Mouse (Mus musculus): ENCODE results near the gene Unc50. TPM values are rescaled to one million over a fixed set of nuclear protein-coding genes. Genes with fewer than 3 reads are reported as not detected.

Gene Unc50
- polyA plus RNA-seq, 1 experiment from 2014 or later: 113 TPM

GRCm38 (mm10) chr1:37466322-37466995, 36.5 kb downstream of the Unc50 start:
- 86% methylated on average over 3 of the region's 3 CpGs for WGBS
- Histone ChIP-seq H3K9ac (ENCODE audit: low read depth, low read length) (no peak overlapping the region), H3K4me3 (ENCODE audit: low read depth, low read length) (no peak overlapping the region), H3K36me3 (ENCODE audit: control insufficient read depth, insufficient read depth, low read length) (no peaks in the 10 kb centered on the region), H3K27me3 (replicated peaks; ENCODE audit: control insufficient read depth, insufficient read depth, low read length) (no peaks in the 10 kb centered on the region), H3K27ac (ENCODE audit: low read depth, low read length) (no peak overlapping the region), H3K9me3 (ENCODE audit: control insufficient read depth, low read length) (no peaks in the 10 kb centered on the region), H3K4me1 (replicated peaks; ENCODE audit: control insufficient read depth, insufficient read depth, low read length) (no peaks in the 10 kb centered on the region; the same call in 1 of the 2 replicates), H3K4me2 (no peak overlapping the region)
- ATAC-seq (replicated peaks; ENCODE audit: low FRiP score) (no peak), DNase-seq (ENCODE audit: low spot score) (no peak)

DNA sequence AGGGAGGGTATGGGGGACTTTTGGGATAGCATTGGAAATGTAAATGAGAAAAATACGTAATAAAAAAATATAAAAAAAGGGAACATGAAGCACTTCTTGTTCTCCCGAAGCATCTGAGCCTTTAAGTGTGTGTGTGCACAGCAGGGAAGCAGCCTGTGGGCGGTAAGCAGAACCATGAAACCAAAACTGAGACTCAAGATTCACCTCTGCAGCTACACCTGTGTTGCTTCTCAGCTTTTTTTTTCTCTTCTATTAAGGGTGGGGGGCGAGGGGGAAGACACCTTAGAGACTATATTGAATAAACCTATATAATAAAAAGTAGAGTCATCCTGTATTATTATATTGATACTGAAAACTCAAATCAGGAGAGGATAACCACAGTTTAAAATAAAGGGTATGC, 37.9 kb downstream of the Unc50 start:
- WGBS: 81% methylated on average over 4 of the region's 4 CpGs
- no peak for ATAC-seq (replicated peaks; ENCODE audit: low FRiP score)
- no peaks in the 10 kb centered on the region; the same call in 1 of the 2 replicates for H3K4me1 ChIP-seq (replicated peaks; ENCODE audit: control insufficient read depth, insufficient read depth, low read length)

DNA sequence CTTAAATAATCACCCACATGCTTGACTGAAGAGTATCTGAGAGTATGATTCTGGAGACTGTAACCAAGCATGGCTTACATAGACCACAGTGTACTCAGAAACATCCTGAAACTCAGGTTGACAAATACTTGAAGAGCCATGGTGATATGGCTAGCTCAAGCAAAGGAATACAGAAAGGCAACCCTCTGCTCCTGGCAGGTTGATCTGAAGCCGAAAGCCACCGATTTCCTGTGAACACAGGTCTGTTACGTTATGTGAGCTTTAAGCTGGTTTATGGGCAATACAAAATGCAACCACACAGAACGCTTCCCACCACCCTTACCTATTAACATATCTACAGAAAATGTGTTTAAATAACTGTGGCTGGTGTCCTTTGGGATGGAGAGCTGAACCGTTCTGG, 39.1 kb downstream of the Unc50 start:
- Histone ChIP-seq H3K4me1 (replicated peaks; ENCODE audit: control insufficient read depth, insufficient read depth, low read length) (peaks cover 3% of the 10 kb centered on the region; the same call in 1 of the 2 replicates), H3K27ac (ENCODE audit: low read depth, low read length) (no peak overlapping the region), H3K4me2 (no peak overlapping the region), H3K36me3 (ENCODE audit: control insufficient read depth, insufficient read depth, low read length) (no peaks in the 10 kb centered on the region), H3K9ac (ENCODE audit: low read depth, low read length) (no peak overlapping the region), H3K9me3 (ENCODE audit: control insufficient read depth, low read length) (no peaks in the 10 kb centered on the region), H3K27me3 (replicated peaks; ENCODE audit: control insufficient read depth, insufficient read depth, low read length) (no peaks in the 10 kb centered on the region), H3K4me3 (ENCODE audit: low read depth, low read length) (no peak overlapping the region)
- DNase-seq (ENCODE audit: low spot score): no peak
- ATAC-seq (replicated peaks; ENCODE audit: low FRiP score): no peak
- WGBS: 89% methylated on average over 5 of the region's 5 CpGs

More for the DNA sequence above, 37.9 kb downstream of the Unc50 start:
- Histone ChIP-seq H3K4me2 (no peak overlapping the region), H3K36me3 (ENCODE audit: control insufficient read depth, insufficient read depth, low read length) (no peaks in the 10 kb centered on the region), H3K4me3 (ENCODE audit: low read depth, low read length) (no peak overlapping the region), H3K27ac (ENCODE audit: low read depth, low read length) (no peak overlapping the region), H3K9me3 (ENCODE audit: control insufficient read depth, low read length) (no peaks in the 10 kb centered on the region), H3K27me3 (replicated peaks; ENCODE audit: control insufficient read depth, insufficient read depth, low read length) (no peaks in the 10 kb centered on the region), H3K9ac (ENCODE audit: low read depth, low read length) (no peak overlapping the region)
- DNase-seq (ENCODE audit: low spot score): no peak

DNA sequence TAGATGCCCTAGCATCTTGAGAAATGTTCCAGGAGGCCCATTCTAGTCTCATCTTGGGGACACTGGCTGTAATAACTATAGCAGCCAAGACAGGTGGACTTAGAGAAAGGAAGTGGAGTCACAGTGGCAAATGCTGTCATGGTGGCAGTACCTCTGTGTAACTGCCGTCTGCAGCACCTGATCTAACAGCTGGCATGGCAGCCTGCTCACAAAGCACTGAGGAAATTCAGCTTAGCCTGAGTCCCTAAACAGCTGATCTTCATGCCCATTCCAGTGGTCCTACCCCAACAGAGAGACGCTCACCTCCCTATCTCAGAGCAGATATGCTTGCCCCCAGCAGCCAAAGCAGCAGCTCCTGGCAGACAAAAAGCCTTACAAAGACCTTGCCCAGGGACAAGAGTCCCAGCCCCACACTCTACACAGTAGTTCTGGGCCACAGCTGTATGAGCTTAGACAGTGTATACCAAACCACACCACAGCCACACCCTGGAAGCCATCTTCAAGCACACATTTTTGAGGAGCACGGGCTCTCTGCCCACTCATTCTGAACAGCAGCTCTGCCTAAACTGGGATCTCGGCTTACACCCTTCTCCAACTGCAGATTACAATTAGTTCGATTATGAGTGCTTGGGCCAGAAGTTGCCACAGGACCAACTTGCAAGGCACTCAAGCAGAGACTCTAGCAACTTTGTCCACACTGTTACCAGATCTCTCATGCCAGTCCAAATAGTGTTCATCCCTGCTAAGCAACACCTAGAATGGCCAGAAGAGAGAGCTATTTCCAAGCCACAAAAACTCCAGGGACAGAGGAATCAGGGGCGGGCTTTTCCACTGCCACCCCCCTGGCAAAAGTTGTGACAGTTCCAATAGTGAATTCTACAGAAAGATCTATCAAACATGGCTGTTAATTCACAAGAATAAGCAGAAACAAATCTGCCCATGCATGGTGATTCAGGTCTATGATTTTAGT, 41.5 kb downstream of the Unc50 start:
- DNase-seq (ENCODE audit: low spot score) (no peak), ATAC-seq (replicated peaks; ENCODE audit: low FRiP score) (no peak; the same call in 1 of the 2 replicates)
- H3K9me3 ChIP-seq (ENCODE audit: control insufficient read depth, low read length): no peaks in the 10 kb centered on the region
- no peak overlapping the region for H3K27ac ChIP-seq (ENCODE audit: low read depth, low read length)
- H3K4me2 ChIP-seq: no peak overlapping the region
- H3K4me3 ChIP-seq (ENCODE audit: low read depth, low read length): no peak overlapping the region
- H3K9ac ChIP-seq (ENCODE audit: low read depth, low read length): no peak overlapping the region
- H3K27me3 ChIP-seq (replicated peaks; ENCODE audit: control insufficient read depth, insufficient read depth, low read length): no peaks in the 10 kb centered on the region
- H3K36me3 ChIP-seq (ENCODE audit: control insufficient read depth, insufficient read depth, low read length): no peaks in the 10 kb centered on the region
- H3K4me1 ChIP-seq (replicated peaks; ENCODE audit: control insufficient read depth, insufficient read depth, low read length): peaks cover 3% of the 10 kb centered on the region
- WGBS: 71% methylated on average over 6 of the region's 6 CpGs

DNA sequence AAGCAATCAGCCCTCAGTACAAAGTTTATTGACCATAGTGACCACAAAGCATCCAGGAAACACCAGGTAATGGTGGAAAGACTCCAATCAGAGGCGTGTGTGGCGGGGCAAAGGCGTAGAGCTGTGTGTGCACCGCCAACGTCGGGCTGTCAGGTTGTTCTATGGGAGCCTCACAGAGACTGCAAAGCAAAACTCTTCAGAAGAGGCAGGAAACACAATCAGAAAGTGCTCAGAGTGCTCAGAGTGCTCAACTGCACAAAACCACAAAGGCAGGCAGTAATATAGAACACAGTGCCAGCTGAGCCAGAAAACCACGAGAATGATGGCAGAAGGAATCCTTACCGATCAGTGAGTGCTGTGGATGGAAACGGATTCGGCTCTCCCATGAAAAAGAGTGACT, 43.3 kb downstream of the Unc50 start:
- H3K9me3 ChIP-seq (ENCODE audit: control insufficient read depth, low read length): no peaks in the 10 kb centered on the region
- no peak for DNase-seq (ENCODE audit: low spot score)
- ATAC-seq (replicated peaks; ENCODE audit: low FRiP score): no peak
- no peak overlapping the region for H3K4me3 ChIP-seq (ENCODE audit: low read depth, low read length)
- no peak overlapping the region for H3K4me2 ChIP-seq
- H3K27me3 ChIP-seq (replicated peaks; ENCODE audit: control insufficient read depth, insufficient read depth, low read length): no peaks in the 10 kb centered on the region
- WGBS: 69% methylated on average over 10 of the region's 10 CpGs
- no peaks in the 10 kb centered on the region for H3K36me3 ChIP-seq (ENCODE audit: control insufficient read depth, insufficient read depth, low read length)
- no peak overlapping the region for H3K27ac ChIP-seq (ENCODE audit: low read depth, low read length)
- peaks cover 9% of the 10 kb centered on the region for H3K4me1 ChIP-seq (replicated peaks; ENCODE audit: control insufficient read depth, insufficient read depth, low read length)
- no peak overlapping the region for H3K9ac ChIP-seq (ENCODE audit: low read depth, low read length)

- H3K9ac ChIP-seq (ENCODE audit: low read depth, low read length): no peak overlapping the region
- H3K27ac ChIP-seq (ENCODE audit: low read depth, low read length): no peak overlapping the region
- H3K4me2 ChIP-seq: no peak overlapping the region
- ATAC-seq (replicated peaks; ENCODE audit: low FRiP score) (no peak), DNase-seq (ENCODE audit: low spot score) (no peak)
- H3K36me3 ChIP-seq (ENCODE audit: control insufficient read depth, insufficient read depth, low read length): no peaks in the 10 kb centered on the region
- no peaks in the 10 kb centered on the region for H3K27me3 ChIP-seq (replicated peaks; ENCODE audit: control insufficient read depth, insufficient read depth, low read length)
- no peaks in the 10 kb centered on the region for H3K9me3 ChIP-seq (ENCODE audit: control insufficient read depth, low read length)
- WGBS: 63% methylated on average over 8 of the region's 8 CpGs
- H3K4me3 ChIP-seq (ENCODE audit: low read depth, low read length): no peak overlapping the region
- peaks cover 12% of the 10 kb centered on the region for H3K4me1 ChIP-seq (replicated peaks; ENCODE audit: control insufficient read depth, insufficient read depth, low read length)
Observed at GRCm38 (mm10) chr1:37474046-37474445, 44.1 kb downstream of the Unc50 start.

DNA sequence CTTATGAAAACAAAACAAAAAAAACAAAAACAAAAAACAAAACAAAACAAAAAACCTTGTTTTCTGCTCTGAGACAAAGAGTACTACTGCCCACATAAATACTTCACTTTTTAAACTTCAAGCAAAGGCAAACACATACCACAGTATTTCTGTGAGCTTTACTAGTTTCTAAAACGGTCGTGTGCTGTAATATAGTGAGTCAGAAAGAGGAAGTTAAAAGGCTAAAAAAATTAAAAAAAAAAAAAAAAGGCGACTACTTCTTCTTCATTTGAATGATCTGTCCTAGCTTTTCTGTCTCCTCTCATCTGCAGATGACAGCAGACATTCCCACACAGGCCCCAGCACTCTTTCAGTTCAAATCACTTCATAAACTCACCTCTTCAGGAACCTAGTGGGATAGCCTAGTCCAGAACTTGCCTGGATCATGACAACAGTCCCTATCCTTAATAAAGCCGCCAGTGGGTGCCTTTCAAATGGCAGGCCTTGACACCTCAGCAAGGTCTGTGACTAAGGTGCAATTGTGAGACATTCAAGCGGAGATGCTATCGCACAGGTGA, 44.8 kb downstream of the Unc50 start:
- Histone ChIP-seq H3K4me1 (replicated peaks; ENCODE audit: control insufficient read depth, insufficient read depth, low read length) (peaks cover 17% of the 10 kb centered on the region), H3K9ac (ENCODE audit: low read depth, low read length) (no peak overlapping the region), H3K27ac (ENCODE audit: low read depth, low read length) (no peak overlapping the region), H3K36me3 (ENCODE audit: control insufficient read depth, insufficient read depth, low read length) (no peaks in the 10 kb centered on the region), H3K4me2 (no peak overlapping the region), H3K27me3 (replicated peaks; ENCODE audit: control insufficient read depth, insufficient read depth, low read length) (no peaks in the 10 kb centered on the region), H3K4me3 (ENCODE audit: low read depth, low read length) (no peak overlapping the region), H3K9me3 (ENCODE audit: control insufficient read depth, low read length) (no peaks in the 10 kb centered on the region)
- no peak for DNase-seq (ENCODE audit: low spot score)
- WGBS: 69% methylated on average over 6 of the region's 6 CpGs
- ATAC-seq (replicated peaks; ENCODE audit: low FRiP score): no peak

DNA sequence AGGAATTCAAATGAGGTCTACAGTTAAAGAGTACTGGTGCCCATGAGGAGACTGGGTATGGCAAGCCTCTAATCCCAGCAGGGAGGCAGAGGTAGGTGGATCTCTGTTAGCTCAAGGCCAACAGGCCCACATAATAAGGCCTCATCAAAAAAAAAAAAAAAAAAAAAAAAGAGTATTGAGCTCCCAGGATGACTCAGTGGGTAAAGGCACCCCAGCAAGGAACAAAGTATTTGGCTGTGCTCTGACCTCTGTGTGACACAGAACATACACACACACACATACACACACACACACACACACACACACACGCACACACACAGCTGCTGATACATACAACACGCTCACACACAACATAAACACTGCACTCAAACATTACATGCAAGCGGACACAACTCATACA, 45.4 kb downstream of the Unc50 start:
- H3K36me3 ChIP-seq (ENCODE audit: control insufficient read depth, insufficient read depth, low read length): no peaks in the 10 kb centered on the region
- ATAC-seq (replicated peaks; ENCODE audit: low FRiP score) (no peak), DNase-seq (ENCODE audit: low spot score) (no peak)
- H3K9ac ChIP-seq (ENCODE audit: low read depth, low read length): no peak overlapping the region
- H3K4me2 ChIP-seq: no peak overlapping the region
- no peaks in the 10 kb centered on the region for H3K9me3 ChIP-seq (ENCODE audit: control insufficient read depth, low read length)
- no peak overlapping the region for H3K4me3 ChIP-seq (ENCODE audit: low read depth, low read length)
- H3K27ac ChIP-seq (ENCODE audit: low read depth, low read length): no peak overlapping the region
- no peaks in the 10 kb centered on the region for H3K27me3 ChIP-seq (replicated peaks; ENCODE audit: control insufficient read depth, insufficient read depth, low read length)
- H3K4me1 ChIP-seq (replicated peaks; ENCODE audit: control insufficient read depth, insufficient read depth, low read length): peaks cover 22% of the 10 kb centered on the region
- WGBS: 92% methylated on average over 3 of the region's 3 CpGs
